Mouse (Mus musculus) kidney, adult 2 months (tissue): ENCODE measurements around the gene 5430427O19Rik.

ENCODE experiments used
- CTCF ChIP-seq: fragments of 200-500 bp; conservative IDR thresholded peaks from 2 replicates; pipeline ENCODE4 v1.5.1; 2011; ENCODE audit warnings: low read depth, mild to moderate bottlenecking, control low read depth, low read length, moderate library complexity, mixed read lengths; ENCODE audit not compliant: insufficient read depth, insufficient read length
- POLR2A ChIP-seq: fragments of 200-500 bp; IDR thresholded peaks from one replicate; pipeline ENCODE4 v1.6.1; 2011; ENCODE audit warnings: low read depth, low read length, control low read depth

GRCm38 (mm10) chrX:85871371-85872056, 1.4 kb downstream of the 5430427O19Rik start:
- no peak for TF ChIP-seq CTCF
- TF ChIP-seq POLR2A = no peak
